Mouse (Mus musculus): ENCODE results near the gene Atp6v0c. TPM values are rescaled to one million over a fixed set of nuclear protein-coding genes. Genes with fewer than 3 reads are reported as not detected.

Gene Atp6v0c
- polyA plus RNA-seq, 1 experiment = 1,361 TPM

GRCm38 (mm10) chr17:24168590-24169277 is 768 bp downstream of the Atp6v0c start:
- TF ChIP-seq POLR2A (IDR thresholded peaks at IDR 0.05; ENCODE audit: borderline replicate concordance, extremely low read depth, insufficient read depth, insufficient read length, poor library complexity, severe bottlenecking) (no peak), CTCF (IDR thresholded peaks at IDR 0.05; ENCODE audit: borderline replicate concordance, extremely low read depth, insufficient read depth, insufficient read length) (no peak)
- peak; percentile 90 for DNase-seq (ENCODE audit: low read depth)

- no peak for TF ChIP-seq CTCF (IDR thresholded peaks at IDR 0.05; ENCODE audit: borderline replicate concordance, extremely low read depth, insufficient read depth, insufficient read length)
- TF ChIP-seq POLR2A (IDR thresholded peaks at IDR 0.05; ENCODE audit: borderline replicate concordance, extremely low read depth, insufficient read depth, insufficient read length, poor library complexity, severe bottlenecking) = no peak
- DNase-seq (ENCODE audit: low read depth) = no peak
Measured at GRCm38 (mm10) chr17:24167891-24168505, 1.5 kb downstream of the Atp6v0c start.

- TF ChIP-seq POLR2A (IDR thresholded peaks at IDR 0.05; ENCODE audit: borderline replicate concordance, extremely low read depth, insufficient read depth, insufficient read length, poor library complexity, severe bottlenecking) (no peak), CTCF (IDR thresholded peaks at IDR 0.05; ENCODE audit: borderline replicate concordance, extremely low read depth, insufficient read depth, insufficient read length) (no peak)
- DNase-seq (ENCODE audit: low read depth) = no peak
Measured at GRCm38 (mm10) chr17:24167120-24167519, 2.4 kb downstream of the Atp6v0c start.

GRCm38 (mm10) chr17:24164566-24165259 is 4.8 kb downstream of the Atp6v0c start:
- no peak for DNase-seq (ENCODE audit: low read depth)

GRCm38 (mm10) chr17:24163176-24163962 is 6.1 kb downstream of the Atp6v0c start, which contains the start of gene Amdhd2:
Gene Amdhd2, minus strand, starts transcription at chr17:24163766.
- peak; percentile 98 for DNase-seq (ENCODE audit: low read depth)
- TF ChIP-seq POLR2A (IDR thresholded peaks at IDR 0.05; ENCODE audit: borderline replicate concordance, extremely low read depth, insufficient read depth, insufficient read length, poor library complexity, severe bottlenecking) (peak; percentile 20; the same call in 1 of the 2 replicates), CTCF (IDR thresholded peaks at IDR 0.05; ENCODE audit: borderline replicate concordance, extremely low read depth, insufficient read depth, insufficient read length) (no peak)

More at GRCm38 (mm10) chr17:24164566-24165259, 4.8 kb downstream of the Atp6v0c start:
- no peak for TF ChIP-seq POLR2A (IDR thresholded peaks at IDR 0.05; ENCODE audit: borderline replicate concordance, extremely low read depth, insufficient read depth, insufficient read length, poor library complexity, severe bottlenecking)
- TF ChIP-seq CTCF (IDR thresholded peaks at IDR 0.05; ENCODE audit: borderline replicate concordance, extremely low read depth, insufficient read depth, insufficient read length) = no peak

GRCm38 (mm10) chr17:24162584-24163175 is 6.8 kb downstream of the Atp6v0c start:
- TF ChIP-seq POLR2A (IDR thresholded peaks at IDR 0.05; ENCODE audit: borderline replicate concordance, extremely low read depth, insufficient read depth, insufficient read length, poor library complexity, severe bottlenecking) = no peak
- TF ChIP-seq CTCF (IDR thresholded peaks at IDR 0.05; ENCODE audit: borderline replicate concordance, extremely low read depth, insufficient read depth, insufficient read length) = no peak

GRCm38 (mm10) chr17:24161466-24161865 is 8.0 kb downstream of the Atp6v0c start:
- no peak for DNase-seq (ENCODE audit: low read depth)

More at GRCm38 (mm10) chr17:24162584-24163175, 6.8 kb downstream of the Atp6v0c start:
- no peak for DNase-seq (ENCODE audit: low read depth)

GRCm38 (mm10) chr17:24157526-24157925 is 12.0 kb downstream of the Atp6v0c start:
- DNase-seq (ENCODE audit: low read depth) = no peak
- TF ChIP-seq CTCF (IDR thresholded peaks at IDR 0.05; ENCODE audit: borderline replicate concordance, extremely low read depth, insufficient read depth, insufficient read length) (no peak), POLR2A (IDR thresholded peaks at IDR 0.05; ENCODE audit: borderline replicate concordance, extremely low read depth, insufficient read depth, insufficient read length, poor library complexity, severe bottlenecking) (no peak)

More at GRCm38 (mm10) chr17:24161466-24161865, 8.0 kb downstream of the Atp6v0c start:
- TF ChIP-seq CTCF (IDR thresholded peaks at IDR 0.05; ENCODE audit: borderline replicate concordance, extremely low read depth, insufficient read depth, insufficient read length) (no peak), POLR2A (IDR thresholded peaks at IDR 0.05; ENCODE audit: borderline replicate concordance, extremely low read depth, insufficient read depth, insufficient read length, poor library complexity, severe bottlenecking) (no peak)

- TF ChIP-seq CTCF (IDR thresholded peaks at IDR 0.05; ENCODE audit: borderline replicate concordance, extremely low read depth, insufficient read depth, insufficient read length) = no peak
- no peak for TF ChIP-seq POLR2A (IDR thresholded peaks at IDR 0.05; ENCODE audit: borderline replicate concordance, extremely low read depth, insufficient read depth, insufficient read length, poor library complexity, severe bottlenecking)
- DNase-seq (ENCODE audit: low read depth) = no peak
Measured at GRCm38 (mm10) chr17:24157121-24157520, 12.4 kb downstream of the Atp6v0c start.

GRCm38 (mm10) chr17:24156394-24156793 is 13.1 kb downstream of the Atp6v0c start:
- no peak for DNase-seq (ENCODE audit: low read depth)
- TF ChIP-seq CTCF (IDR thresholded peaks at IDR 0.05; ENCODE audit: borderline replicate concordance, extremely low read depth, insufficient read depth, insufficient read length) (no peak), POLR2A (IDR thresholded peaks at IDR 0.05; ENCODE audit: borderline replicate concordance, extremely low read depth, insufficient read depth, insufficient read length, poor library complexity, severe bottlenecking) (no peak)

Measured in brain, embryonic 14.5 days (tissue).